Mouse (Mus musculus) activated CD4-positive, CD25-positive, alpha-beta regulatory T cell, adult 4 months (primary cell): ENCODE measurements at regions not wholly inside any gene's neighbourhood (a gene's known extent, or its start where the extent isn't known, plus 50 kb on each side); places are given as distances from the start of the nearest gene placed in this dataset.
"Not testable (repeated sequence)": the region's sequence is repeated elsewhere in the genome, so short reads cannot be mapped to it uniquely, and the experiment has no call there.

ENCODE experiments used
- ATAC-seq: one replicate; pipeline ENCODE4 v1.8.0; 2017

DNA sequence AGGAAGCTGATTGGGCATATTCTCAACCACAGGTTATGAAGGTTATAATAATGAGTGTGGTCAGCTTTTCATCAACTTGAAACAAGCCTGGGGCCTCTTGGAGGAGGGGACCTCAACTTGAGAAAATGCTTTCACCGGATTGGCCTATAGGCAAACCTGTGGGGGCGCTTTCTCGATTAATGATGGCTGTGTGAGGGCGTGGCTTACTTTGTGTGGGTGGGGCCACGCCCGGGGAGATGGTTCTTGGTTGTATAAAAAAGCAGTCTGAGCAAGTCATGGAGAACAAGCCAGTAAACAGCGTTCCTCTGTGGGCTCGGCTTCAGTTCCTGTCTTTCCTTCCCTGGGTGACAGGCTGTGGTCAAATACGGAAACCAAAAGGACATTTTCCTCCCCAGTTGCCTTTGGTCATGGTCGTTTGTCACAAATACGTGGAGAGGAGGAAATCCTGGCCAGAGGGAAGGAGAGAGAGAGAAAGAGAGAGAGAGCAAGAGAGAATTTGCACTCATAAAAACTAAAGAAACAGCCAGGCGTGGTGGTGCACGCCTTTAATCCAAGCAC is 163.1 kb downstream of the Ifng start:
- no peak for ATAC-seq

DNA sequence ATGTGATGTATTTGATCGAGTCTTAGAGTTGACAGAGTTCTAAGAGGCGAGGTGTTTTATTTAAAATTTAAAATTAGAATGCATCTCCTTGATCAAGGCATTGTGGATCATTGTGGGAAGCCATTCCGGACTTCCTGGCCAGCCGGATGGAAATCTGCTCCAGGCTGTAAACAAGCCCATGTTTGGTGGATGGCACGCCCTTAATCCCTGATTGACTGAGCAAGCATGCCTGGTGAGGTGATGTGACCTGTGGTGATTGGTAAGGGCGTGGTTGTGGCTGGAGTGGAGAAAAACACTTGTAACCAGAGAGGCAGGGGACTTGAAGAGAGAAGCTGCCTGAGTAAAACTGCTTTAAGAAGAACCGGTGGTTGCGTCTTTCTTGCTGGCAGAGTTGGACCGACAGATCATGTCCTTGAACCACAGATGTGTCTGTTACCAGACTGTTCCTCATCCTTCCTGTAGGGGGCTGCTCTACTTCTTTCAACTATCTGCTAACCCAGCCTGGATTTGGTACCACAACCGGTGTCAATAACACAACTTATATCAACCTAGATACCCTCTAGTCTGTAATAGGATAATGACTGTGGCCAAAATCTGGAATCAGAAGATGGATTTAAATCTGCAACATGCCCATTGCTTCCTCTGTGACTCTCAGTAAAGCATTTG is 164.4 kb downstream of the Ifng start:
- peak; percentile 66 for ATAC-seq

DNA sequence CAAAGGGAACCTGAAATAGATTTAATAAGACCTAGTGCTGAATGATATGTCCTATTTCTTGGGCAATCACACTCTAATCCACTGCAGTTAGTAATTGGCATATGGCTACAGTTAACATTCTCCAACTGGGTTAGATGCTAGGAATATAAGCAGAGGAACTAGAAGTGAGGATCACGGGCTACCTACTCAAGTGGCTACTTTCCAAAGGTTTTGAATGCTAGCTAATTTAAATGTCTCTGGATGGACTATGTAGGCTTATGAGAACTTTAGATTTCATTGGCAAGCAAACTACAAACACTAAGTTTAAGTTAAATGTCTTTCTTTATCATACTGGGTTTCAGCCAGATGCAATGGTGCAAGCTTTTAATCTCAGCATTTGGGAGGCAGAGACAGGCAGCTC is 166.6 kb downstream of the Ifng start:
- ATAC-seq, result no peak

DNA sequence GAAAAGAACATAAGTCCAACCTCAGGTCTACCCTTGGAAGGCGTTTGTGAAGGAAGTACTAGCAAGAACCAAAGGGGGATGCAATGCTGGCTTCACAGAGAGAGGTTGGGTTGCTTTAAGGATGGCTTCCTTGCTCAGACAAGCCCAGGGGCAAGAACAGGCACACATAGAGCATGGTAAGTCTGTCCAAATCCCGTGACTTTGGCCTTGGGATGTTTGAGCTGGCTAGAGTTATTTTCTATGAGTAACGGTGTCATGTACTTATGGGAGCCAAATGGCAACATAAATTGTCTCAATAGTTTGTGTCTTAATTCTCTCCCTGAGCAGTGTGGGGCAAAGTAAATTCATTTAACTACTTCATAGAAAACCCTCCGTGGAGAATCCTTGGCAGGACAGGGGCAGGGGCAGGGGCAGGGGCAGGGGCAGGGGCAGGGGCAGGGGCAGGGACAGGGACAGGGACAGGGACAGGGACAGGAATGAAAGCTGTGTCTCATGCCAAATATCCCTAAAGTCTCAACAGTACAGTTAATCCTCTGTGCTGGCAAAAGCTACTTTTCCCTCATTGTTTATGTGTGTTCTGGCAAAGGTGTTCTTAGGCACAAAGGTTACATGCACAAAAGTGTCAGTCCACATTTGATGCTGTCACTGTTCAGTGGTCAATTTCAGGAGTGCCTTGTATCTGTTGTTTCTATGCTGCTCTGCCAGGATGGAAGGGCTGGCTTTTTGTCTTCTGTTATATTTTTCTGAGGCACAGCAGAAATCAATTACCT is 167.7 kb downstream of the Ifng start:
- ATAC-seq, result no peak

DNA sequence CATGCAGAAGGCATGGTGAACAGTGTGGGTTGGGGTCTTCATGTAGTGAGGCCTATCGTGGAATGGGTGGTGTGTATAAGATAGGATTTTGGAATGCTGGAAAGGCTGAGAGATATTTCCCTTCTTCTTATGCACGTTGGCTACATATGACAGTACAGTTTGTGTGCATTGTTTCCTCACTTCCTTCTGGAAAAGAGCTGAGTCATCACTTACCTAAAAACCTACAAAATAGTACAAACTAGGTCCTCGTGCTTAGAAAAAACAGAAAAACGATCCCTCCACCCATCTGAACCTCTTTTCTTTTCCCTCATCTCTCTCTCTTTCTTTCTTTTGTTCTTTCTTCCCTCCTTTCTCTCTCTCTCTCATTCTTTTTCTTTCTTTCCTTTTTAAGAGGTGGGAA is 168.3 kb downstream of the Ifng start:
- no peak for ATAC-seq

DNA sequence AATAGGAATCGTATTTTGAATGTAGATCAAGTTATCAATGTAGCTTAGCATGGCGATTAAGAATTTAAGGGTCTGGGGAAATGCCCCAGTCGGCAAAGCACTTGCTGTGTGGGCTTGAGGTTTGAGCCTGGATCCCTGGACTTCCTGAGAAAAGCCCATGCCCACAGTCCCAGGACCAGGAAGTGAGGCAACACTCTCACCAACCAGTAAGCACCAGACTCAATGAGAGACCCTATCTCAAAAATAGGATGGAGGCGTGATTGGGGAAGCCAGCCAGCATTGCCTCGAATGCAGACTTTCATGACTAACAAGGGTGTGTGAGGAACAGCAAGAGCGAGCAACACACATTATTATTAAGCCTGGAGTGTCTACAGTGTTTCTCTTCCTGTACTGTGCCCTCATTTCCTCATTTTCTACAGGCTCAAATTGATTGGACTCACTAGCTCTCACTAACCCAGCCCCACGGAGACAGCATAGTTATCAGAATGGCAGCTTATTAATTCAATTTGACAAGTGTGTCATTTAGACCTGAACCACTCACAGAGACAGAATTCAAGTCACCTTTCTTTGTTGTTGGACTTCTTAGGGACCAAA is 170.1 kb downstream of the Ifng start:
- no peak for ATAC-seq

DNA sequence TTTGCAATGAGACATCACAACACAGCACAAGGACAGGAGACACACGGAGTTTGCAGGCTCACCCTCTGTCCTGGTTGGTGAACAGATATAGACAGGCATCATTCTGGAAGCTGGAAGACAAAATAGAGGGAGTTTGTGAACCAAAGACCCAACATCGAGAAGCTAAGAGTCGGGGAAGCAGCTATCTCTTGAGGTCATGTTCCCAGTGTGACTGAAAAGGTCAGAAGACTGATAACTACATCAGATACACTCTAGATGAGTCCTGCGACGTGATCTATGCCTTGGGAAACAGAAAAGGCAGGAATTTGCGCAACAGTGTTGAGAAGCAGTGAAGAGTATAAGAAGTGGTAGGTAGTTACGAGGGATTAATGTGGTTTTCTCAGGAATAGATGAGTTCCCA is 171.2 kb downstream of the Ifng start:
- ATAC-seq, result no peak

DNA sequence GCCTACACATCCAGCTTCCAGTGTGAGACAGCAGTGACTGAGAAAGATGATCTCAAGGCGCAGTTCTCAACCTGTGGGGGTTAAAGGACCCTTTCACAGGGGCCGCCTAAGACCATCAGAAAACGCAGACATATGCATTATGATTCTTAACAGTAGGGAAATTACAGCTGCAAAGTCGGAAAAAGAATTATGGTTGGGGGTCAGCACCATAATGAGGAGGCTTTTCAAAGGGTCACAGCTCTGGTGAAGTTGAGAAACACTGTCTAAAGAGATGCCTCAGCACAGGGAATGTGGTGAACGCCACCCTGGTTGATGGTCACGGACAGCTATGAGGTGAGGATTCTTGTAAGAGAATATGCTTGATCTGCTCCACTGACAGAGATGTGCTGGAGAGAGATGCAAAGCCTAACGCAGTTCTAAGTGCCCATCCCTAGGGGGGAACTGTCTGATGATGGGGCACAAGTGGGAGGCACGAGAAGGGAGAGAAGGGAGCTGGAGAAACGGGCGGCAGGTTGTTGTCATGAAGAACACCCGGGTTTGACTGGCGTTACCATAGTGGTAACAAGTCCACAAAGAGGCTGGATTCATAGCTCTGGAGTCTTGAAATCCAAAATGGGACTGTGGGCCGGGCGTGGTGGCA is 172.3 kb downstream of the Ifng start:
- no peak for ATAC-seq

DNA sequence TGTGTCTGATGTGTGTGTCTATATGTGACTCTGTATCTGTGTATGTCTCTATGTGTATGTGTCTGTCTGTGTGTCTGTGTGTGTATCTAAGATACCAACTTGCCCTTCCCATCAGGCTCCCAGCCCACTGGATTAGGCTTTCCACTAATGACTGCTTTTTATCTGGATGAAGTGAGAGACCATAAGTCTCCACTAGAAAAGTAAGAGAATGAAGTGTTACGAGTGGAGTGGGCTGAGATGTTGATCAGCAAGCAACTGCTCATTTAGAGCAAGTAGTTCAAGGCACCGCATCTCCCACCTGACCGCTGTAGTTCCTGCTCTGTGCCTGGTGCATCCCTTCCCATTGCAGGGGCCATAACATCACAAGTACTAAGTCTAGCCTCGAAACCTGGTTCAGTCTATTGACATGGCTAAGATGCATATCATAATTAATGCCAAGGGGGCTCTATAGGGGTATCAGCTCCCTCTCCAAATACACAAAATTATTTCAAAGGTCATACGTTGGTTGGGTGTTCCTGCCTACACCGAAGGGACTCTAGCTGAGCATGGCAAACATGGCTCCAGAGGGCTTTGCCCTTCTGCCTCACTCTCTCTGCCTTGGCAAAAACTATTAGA is 173.5 kb downstream of the Ifng start:
- ATAC-seq, result no peak

DNA sequence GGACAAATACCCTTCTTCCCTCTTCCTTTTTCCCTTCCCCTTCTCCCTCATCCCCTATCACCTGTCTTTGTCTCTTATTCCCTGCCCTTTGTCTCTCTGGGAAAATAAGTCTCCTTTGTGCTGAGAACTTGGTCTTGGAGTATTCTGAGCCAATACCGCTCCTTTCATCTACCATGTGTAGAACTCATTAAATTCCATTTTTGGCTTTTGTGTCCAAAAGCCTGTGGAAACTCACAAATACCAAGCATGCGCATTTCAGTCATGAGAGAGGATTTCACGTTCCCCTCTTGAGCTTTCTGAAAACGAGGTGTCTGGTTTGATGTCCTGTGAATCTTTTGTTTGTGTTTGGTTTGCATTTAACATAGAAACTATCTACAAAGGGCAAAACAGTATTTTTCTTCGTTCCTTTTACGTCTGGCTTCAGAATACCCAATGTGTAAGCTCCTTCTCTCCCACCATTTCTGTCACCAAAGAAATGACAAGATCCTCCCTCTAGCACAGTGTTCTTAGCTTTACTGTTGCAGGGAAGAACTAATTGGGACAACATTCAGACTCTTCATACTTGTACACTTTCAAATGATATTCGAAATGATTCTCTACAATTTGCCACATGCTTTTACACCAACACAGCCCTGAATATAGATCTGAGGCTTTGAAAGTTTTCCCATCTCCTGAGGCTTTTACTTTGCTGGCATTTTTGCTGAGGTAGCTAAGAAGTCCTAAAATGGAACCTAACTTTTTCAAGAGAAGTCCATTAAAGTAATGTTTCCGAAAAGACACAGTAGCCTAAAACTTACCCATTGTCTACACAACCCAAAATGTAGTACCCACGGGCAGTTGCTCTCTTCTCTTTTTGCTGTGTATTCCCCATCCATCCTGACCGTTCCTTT is 174.5 kb downstream of the Ifng start:
- ATAC-seq, result no peak

DNA sequence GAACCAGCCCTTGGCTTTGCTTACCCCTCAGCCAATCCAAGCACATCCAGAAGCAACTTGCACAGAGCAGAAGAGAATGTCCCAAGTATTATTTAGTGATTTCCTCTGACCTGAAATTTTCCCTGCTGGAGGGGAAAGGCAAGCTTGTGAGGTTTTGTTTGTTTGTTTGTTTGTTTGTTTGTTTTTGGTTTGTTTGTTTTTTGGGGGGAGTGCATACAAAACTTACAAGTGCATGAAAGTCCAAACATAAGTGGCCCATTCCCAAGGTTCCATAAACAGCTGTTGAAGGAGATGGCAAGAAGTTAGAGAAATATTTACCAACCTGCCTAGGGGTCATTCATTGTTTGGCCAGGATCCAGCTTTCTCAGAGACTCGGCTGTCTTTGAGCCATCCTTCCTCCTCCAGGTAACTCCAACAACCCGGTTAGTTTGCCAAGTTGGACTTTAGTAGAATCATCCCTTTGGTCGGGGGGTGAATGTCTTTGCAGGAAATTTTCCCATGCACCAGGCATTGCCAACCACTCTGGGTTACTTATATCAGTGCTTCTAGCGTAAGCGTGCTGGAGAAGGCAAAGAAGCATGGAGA is 175.3 kb downstream of the Ifng start:
- no peak for ATAC-seq

DNA sequence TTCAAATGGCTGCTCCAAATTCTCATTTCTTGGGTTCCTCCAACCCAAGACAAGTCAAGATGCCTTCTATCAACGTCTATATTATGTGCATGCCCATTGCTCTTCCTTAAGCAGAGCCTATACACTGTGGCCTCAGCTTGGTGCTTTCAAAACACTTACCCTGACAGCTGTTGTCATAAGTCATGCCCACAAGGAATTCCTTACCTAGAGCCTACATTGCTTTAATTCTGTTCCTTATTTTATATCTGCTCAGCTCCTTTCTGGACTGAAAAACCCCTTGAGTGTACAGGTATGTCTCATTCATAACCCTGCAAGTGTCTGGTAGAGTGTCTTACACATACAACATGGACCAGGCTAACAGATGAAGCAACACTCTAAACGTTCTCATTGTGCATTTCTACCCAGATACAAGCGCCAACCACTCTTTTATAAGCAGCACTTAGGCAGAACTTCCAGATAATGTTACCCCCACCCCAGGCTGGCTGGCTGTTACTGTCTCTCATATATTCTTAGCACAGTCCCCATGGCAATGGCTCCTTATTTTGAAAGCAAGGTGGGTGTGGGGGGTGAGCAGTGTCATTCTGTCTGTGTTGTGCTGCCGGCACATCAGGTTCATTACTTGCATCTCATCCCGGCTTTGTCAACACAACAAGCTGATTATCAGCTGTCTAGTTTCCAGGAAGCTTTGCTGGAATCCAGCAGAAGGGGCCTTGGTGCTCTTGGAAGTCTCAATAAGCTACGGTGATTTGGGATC is 176.6 kb downstream of the Ifng start:
- no peak for ATAC-seq

DNA sequence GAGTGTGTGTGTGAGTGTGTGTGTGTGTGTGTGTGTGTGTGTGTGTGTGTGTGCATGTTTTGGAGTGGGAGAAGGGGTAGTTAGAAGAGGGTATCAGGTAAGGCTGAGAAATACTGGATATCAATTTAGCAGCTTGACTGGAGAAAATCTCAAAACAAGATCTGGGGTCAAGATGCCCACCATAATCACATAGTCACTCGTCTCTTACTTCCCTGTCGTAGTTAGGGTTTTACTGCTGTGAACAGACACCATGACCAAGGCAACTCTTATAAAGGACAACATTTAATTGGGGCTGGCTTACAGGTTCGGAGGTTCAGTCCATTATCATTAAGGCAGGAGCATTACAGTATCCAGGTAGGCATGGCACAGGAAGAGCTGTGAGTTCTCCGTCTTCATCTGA is 177.4 kb downstream of the Ifng start:
- not testable (repeated sequence) for ATAC-seq

DNA sequence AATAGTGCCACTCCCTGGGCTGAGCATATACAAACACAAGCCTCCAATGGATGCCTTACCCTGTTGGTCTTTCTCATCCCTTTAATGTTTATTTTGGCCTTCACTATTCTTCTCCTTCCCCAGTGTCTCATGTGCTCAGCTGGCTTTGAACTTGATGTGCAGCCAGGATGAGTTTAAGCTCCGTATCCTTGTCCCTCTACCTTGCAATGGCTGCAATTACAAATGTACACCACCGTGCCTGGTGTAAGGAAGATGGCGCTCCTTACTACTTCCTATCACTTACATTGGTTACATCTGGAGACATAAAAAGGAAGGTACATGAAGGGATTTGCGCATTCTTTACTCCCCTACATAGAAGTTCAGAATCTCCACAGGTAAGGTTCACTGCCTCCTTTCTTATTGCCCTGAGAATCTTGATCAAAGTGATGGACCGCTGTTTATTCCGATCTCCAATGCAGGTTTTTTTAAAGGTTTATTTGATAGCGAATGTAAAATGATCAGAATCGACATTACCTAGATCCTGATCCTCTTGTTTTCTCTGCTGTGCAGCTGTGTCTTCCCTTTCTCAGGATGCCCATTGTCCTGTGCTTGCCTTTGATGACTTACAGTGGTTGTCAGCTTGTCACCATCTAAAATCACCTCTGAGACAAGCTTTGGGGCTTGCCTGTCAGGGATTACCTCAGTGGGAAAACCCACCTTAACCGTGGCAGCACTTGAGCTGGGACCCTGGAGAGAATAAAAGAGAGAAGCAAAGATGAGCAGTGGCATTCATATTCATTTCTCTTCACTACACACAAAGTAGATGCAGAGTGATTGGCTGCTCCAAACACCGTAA is 178.1 kb downstream of the Ifng start:
- ATAC-seq, result no peak

DNA sequence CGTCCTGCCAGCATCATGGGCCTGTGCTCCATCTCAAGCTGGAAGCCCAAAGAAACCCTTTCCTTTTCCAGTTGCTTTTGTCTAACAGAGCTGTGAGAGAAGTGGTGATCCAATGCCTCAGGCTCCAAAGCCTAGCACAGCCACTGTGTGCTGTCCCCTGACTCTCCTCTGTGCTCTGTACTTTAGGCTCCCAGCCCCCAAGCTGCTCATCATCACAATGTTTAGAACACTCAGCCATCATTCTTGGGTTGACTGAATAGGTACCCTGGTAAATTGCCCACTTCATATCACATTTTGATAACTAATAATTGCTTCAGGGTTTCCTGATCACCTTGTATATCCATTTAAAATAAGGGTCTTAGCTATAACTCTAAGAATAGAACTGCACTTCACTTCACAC is 178.8 kb downstream of the Ifng start:
- ATAC-seq, result no peak

DNA sequence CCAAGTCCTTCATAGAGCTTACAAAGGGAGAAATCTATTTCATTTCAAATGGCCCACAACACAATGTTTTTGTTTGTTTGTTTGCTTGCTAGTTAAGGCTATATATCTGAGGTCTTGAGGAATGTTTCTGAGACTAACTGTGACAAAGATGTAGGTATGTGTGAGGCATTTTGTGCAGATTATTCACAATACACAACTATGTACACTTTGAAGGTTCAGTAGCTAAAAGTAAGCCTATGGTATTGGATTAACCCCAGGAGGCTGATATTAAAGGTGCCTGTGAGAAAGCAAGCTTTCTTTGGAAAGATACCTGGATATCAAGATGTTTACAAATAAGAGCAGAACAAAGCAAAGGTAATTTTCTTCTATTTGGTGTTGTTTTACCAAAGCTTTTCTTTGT is 179.8 kb downstream of the Ifng start:
- ATAC-seq, result no peak

DNA sequence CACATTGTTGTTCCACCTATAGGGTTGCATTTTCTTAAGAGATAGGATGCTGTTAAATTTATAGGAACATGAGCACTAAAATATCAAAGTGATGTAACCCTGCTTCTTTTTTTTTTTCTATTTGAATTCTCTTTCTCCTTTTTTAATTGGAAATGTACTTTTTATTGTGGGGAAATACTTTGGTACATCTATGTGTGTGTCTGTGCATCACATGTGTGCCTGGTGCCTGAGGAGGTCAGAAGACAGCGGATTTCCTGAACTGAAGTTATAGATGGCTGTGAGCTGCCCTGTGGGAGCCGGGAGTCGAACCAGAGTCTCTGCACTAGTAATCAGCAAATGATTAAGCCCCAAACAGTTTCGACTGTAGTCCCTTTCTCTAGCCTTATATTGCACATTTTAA is 180.7 kb downstream of the Ifng start:
- no peak for ATAC-seq

DNA sequence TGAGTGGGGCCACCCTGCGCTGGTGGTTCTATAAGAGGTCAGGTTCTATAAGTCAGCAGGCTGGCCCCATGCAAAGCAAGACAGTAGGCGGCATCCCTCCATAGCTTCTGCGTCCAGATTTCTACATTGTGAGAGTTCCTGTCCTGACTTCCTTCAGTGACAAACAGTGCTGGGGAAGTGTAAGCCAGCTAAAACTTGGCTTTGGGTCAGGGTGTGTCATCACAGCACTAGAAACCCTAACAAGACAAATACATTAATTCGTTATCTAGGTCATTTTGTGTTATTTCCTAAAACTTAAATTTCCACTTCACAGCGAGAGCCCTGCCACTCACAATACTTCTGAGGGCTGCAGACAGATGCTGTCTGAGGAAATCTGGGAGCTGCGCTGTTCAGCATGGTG is 181.3 kb downstream of the Ifng start:
- ATAC-seq, result no peak

DNA sequence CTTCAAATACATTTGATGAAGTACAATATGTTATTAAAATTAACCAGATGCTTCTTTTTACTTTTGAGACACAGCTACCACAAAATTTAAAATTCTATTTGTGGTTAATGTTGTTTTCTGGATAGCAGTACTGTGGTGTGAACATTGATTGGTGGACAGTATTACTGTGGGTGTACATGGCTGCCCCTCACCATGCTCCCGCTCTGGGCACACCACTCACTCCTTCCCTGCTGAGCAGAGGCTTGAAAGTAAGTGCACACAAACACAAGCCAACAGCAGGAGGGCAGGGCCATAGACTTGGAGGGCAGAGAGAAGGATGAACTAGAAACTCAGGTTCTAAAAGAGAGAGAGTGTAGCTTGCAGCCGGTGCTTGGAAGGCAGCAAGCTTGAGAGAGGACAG is 182.1 kb downstream of the Ifng start:
- ATAC-seq, result no peak

DNA sequence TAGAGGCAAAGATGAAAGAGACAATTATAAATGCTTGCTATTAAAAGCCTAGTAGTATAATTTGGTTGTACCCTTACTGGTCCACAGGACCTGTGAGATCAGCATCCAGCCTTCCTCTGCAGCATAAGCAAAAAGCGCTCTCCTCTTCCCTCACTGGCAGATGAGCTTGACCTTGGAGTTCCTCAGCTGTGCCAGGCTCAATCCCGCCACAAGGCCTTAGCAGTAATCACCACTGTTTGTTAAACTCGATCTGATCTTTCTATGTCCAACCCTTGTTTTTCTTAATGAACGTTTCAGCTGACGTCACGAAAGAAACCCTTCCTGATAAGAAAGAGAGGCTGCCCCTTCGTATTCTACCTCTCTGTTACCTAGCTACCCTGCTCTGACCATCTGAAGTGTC is 183.5 kb downstream of the Ifng start:
- ATAC-seq, result no peak
